Mouse (Mus musculus) forebrain, postnatal 0 days (tissue): Measurements from ENCODE around the gene Tnni3k. TPM values are rescaled to one million over a fixed set of nuclear protein-coding genes. Genes with fewer than 3 reads are reported as not detected.

Experiments
- ATAC-seq: fragments of 200-750 bp; cut with Nextera tagmentation; 2 replicates; pipeline ENCODE4 v1.8.0; 2017; ENCODE audit warnings: mild to moderate bottlenecking, moderate library complexity
- DNase-seq: peaks from one replicate; pipeline ENCODE4 v3.0.0-alpha.2; 2015
- H3K27ac ChIP-seq: fragments of 300-500 bp; sonication (generic); 2 replicates; pipeline ENCODE4 v1.5.1; 2014; ENCODE audit warnings: low read depth, mild to moderate bottlenecking, antibody characterized with exemption, low read length, moderate library complexity, mixed read lengths
- H3K27me3 ChIP-seq: fragments of 300-500 bp; sonication (generic); 2 replicates; pipeline ENCODE4 v1.6.1; 2014; ENCODE audit warnings: mild to moderate bottlenecking, low read length, mixed read lengths; ENCODE audit not compliant: insufficient read depth
- H3K36me3 ChIP-seq: fragments of 300-500 bp; sonication (generic); 2 replicates; pipeline ENCODE4 v1.6.1; 2014; ENCODE audit warnings: mild to moderate bottlenecking, moderate library complexity; ENCODE audit not compliant: insufficient read depth
- H3K4me1 ChIP-seq: fragments of 300-500 bp; sonication (generic); 2 replicates; pipeline ENCODE4 v1.6.1; 2014; ENCODE audit warnings: antibody characterized with exemption; ENCODE audit not compliant: insufficient read depth
- H3K4me2 ChIP-seq: fragments of 300-500 bp; sonication (generic); 2 replicates; pipeline ENCODE4 v1.6.1; 2014; ENCODE audit warnings: low read depth, mild to moderate bottlenecking, moderate library complexity
- H3K4me3 ChIP-seq: fragments of 300-500 bp; sonication (generic); 2 replicates; pipeline ENCODE4 v1.5.1; 2014; ENCODE audit warnings: low read depth, low read length, mixed read lengths
- H3K9ac ChIP-seq: fragments of 300-500 bp; sonication (generic); 2 replicates; pipeline ENCODE4 v1.6.1; 2014; ENCODE audit warnings: mild to moderate bottlenecking
- H3K9me3 ChIP-seq: fragments of 300-500 bp; sonication (generic); 2 replicates; pipeline ENCODE4 v1.6.1; 2016; ENCODE audit warnings: low read length
- CTCF ChIP-seq: sonication (generic); IDR thresholded peaks from 2 replicates; pipeline ENCODE4 v1.5.1; 2016; ENCODE audit warnings: antibody characterized with exemption, control low read depth, low read depth
- WGBS: fragments of 180-500 bp; shearing (Covaris S2); extraction: QIAGEN DNeasy Blood & Tissue Kit; methylation state at CpG from one replicate; pipeline ENCODE4 v1.1.7; 2014; 5-methylcytosine and 5-hydroxymethylcytosine counted together
- polyA plus RNA-seq: library from polyadenylated mRNA; unstranded; fragments of >200 nt; fragmentation: Nextera tagmentation; extraction: Ambion mirVana; gene quantifications from 2 replicates; pipeline ENCODE4 v1.2.1, GENCODE M21; 2015
- total RNA-seq: library from RNA; depleted of rRNA; stranded (reverse); fragments of >200 nt; gene quantifications from 2 replicates; pipeline ENCODE4 v1.2.3, GENCODE M21; 2014

The Tnni3k gene
- total and polyA plus RNA-seq, 2 experiments from 2014 or later = 0.05 to 0.10 TPM

- no peak overlapping the region for H3K4me2 ChIP-seq
- H3K4me3 ChIP-seq = no peak overlapping the region
- no peak overlapping the region for H3K9ac ChIP-seq
- no peak for DNase-seq
- no peak for ATAC-seq
- 0 out of 2 replicates have a peak, but pooled peaks cover 3% of the 10 kb centered on the region for H3K4me1 ChIP-seq
- H3K9me3 ChIP-seq = no peaks in the 10 kb centered on the region
- no peaks in the 10 kb centered on the region for H3K36me3 ChIP-seq
- no peak overlapping the region for H3K27ac ChIP-seq
- no peaks in the 10 kb centered on the region for H3K27me3 ChIP-seq
- WGBS = 77% methylated on average over 2 of the region's 2 CpGs
- TF ChIP-seq CTCF = no peak
These were observed 175.7 kb downstream of the Tnni3k start for GRCm38 (mm10) chr3:154879515-154879914.

DNA sequence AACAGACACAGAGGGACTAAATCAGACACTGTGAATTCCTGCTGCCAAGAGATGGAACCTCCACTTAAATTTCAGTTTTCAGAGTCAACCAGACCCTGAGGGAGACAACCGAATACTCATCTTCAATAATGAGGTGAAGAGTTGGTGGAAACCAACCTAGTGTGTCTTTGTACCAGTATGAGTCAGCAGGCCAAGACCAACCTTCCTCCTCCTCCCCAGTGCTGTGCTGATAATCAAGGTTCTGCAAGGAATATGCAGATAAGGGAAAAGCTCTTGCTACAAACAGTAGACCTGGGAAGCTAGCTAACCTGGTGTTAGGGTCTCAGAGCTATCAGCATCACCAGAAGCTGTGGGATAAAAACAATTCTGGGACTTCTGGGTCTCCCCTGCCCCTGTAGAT is 176.1 kb downstream of the Tnni3k start:
- no peak overlapping the region for H3K9ac ChIP-seq
- no peak overlapping the region for H3K27ac ChIP-seq
- WGBS = 97% methylated on average over 1 of the region's 1 CpGs
- DNase-seq (no peak), ATAC-seq (no peak)
- H3K9me3 ChIP-seq = no peaks in the 10 kb centered on the region
- H3K4me2 ChIP-seq = no peak overlapping the region
- H3K27me3 ChIP-seq = no peaks in the 10 kb centered on the region
- no peak overlapping the region for H3K4me3 ChIP-seq
- H3K36me3 ChIP-seq = no peaks in the 10 kb centered on the region
- H3K4me1 ChIP-seq = 0 out of 2 replicates have a peak, but pooled peaks cover 3% of the 10 kb centered on the region
- TF ChIP-seq CTCF = no peak

DNA sequence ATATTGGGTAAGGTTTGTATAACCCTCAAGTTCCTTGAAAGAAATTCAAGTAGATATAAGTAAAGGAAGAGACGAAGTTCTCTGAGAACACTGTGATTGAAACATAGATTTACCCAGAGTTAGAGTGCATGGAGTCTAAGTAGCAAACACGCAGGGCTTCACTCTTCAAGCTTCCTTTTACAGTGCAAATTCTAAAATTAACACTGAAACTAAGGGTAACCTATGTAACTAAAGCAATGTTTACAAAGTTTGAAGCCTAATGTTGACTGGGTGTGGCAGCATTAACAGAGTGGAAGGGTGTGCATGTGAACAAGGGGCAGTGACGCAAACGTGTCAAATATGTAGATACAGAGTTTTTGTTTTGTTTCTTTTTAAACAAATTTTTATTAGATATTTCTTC is 186.4 kb downstream of the Tnni3k start:
- Histone ChIP-seq H3K4me2 (no peak overlapping the region), H3K4me1 (no peaks in the 10 kb centered on the region), H3K27me3 (no peaks in the 10 kb centered on the region), H3K9me3 (no peaks in the 10 kb centered on the region), H3K36me3 (no peaks in the 10 kb centered on the region), H3K27ac (no peak overlapping the region), H3K4me3 (no peak overlapping the region), H3K9ac (no peak overlapping the region)
- no peak for TF ChIP-seq CTCF
- ATAC-seq (no peak), DNase-seq (no peak)
- WGBS = 94% methylated on average over 4 of the region's 4 CpGs

- no peaks in the 10 kb centered on the region for H3K4me1 ChIP-seq
- 23% methylated on average over 6 of the region's 6 CpGs for WGBS
- H3K27ac ChIP-seq = no peak overlapping the region
- DNase-seq = no peak
- TF ChIP-seq CTCF = no peak
- no peak overlapping the region for H3K4me3 ChIP-seq
- H3K27me3 ChIP-seq = no peaks in the 10 kb centered on the region
- no peak overlapping the region for H3K9ac ChIP-seq
- no peak for ATAC-seq
- no peaks in the 10 kb centered on the region for H3K9me3 ChIP-seq
- no peaks in the 10 kb centered on the region for H3K36me3 ChIP-seq
- H3K4me2 ChIP-seq = no peak overlapping the region
These were observed 193.3 kb downstream of the Tnni3k start for GRCm38 (mm10) chr3:154861921-154862320.

DNA sequence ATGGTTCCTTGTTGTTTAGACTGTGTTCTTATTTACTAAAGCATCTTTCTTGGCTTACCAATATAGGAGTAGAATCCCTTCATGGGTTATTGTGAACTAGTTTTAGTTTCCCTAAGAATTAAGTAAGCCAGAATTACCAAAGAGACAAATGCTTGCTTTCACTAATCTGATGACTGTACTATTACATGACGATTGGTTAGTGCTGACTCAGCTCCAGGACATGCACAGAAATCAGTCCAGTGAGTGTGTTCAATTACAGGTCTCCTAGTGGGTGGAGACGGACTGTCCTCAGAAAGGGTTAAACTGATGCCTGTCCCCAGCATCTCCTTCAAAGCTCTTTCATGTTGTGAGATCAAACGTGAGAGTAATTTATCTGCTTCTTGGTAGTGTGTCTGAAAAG is 195.5 kb downstream of the Tnni3k start:
- Histone ChIP-seq H3K9ac (no peak overlapping the region), H3K27ac (no peak overlapping the region), H3K9me3 (no peaks in the 10 kb centered on the region), H3K27me3 (no peaks in the 10 kb centered on the region), H3K4me3 (no peak overlapping the region), H3K36me3 (no peaks in the 10 kb centered on the region), H3K4me2 (no peak overlapping the region), H3K4me1 (no peaks in the 10 kb centered on the region)
- TF ChIP-seq CTCF = no peak
- no peak for DNase-seq
- WGBS = 47% methylated on average over 3 of the region's 3 CpGs
- ATAC-seq = no peak

DNA sequence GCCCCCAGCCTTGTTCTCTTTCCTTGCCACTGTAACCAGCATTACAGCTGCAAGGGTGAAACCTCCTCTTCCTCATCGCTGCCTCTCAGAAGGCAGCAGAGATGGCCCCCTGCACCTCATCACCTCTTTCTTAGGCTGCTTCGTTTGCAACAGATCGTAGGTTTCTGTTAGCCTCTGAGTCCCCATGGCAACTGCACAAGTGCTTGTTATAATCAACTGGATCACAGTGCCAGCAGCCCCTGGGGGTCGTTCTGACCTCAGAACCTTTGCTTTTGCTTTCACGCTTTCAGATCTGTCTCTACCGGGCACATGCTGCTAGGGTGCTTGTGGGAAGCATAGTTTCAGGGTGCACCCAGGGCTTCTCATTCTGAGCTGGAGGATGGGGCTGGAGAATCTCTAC is 201.9 kb downstream of the Tnni3k start:
- Histone ChIP-seq H3K36me3 (no peaks in the 10 kb centered on the region), H3K4me3 (no peak overlapping the region), H3K4me2 (peak overlapping the region; percentile 8; the same call in 1 of the 2 replicates), H3K4me1 (peaks cover 6% of the 10 kb centered on the region; the same call in 1 of the 2 replicates), H3K9me3 (no peaks in the 10 kb centered on the region), H3K27me3 (no peaks in the 10 kb centered on the region), H3K27ac (peak overlapping the region; percentile 21; the same call in 1 of the 2 replicates), H3K9ac (no peak overlapping the region)
- no peak for TF ChIP-seq CTCF
- ATAC-seq = peak; percentile 66
- WGBS = 21% methylated on average over 6 of the region's 6 CpGs
- peak; percentile 27 for DNase-seq

GRCm38 (mm10) chr3:154852281-154852680 is 202.9 kb downstream of the Tnni3k start:
- WGBS = 37% methylated on average over 3 of the region's 3 CpGs

DNA sequence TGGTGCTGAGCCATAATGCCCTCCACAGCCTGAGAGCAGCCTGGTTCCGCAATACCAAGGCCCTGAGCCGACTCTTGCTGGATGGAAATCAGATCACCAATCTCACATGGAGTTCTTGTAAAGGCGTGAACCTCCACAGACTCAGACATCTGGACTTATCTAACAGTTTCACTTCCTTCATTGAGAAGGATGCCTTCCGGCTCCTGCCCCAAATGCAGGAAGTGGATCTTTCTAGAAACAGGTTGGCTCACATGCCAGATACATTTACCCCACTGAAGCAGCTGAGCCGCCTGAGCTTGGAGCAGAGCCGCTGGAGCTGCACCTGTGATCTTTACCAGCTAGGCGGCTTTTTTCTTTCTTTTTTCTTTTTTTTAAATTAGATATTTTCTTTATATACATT is 213.0 kb downstream of the Tnni3k start:
- Histone ChIP-seq H3K27me3 (no peaks in the 10 kb centered on the region), H3K9me3 (no peaks in the 10 kb centered on the region), H3K4me3 (no peak overlapping the region), H3K4me2 (no peak overlapping the region), H3K4me1 (no peaks in the 10 kb centered on the region), H3K36me3 (no peaks in the 10 kb centered on the region), H3K27ac (no peak overlapping the region), H3K9ac (no peak overlapping the region)
- no peak for TF ChIP-seq CTCF
- 92% methylated on average over 7 of the region's 7 CpGs for WGBS
- no peak for ATAC-seq
- DNase-seq = no peak

More at GRCm38 (mm10) chr3:154852281-154852680, 202.9 kb downstream of the Tnni3k start:
- no peaks in the 10 kb centered on the region for H3K9me3 ChIP-seq
- no peak overlapping the region for H3K9ac ChIP-seq
- DNase-seq (no peak), ATAC-seq (no peak)
- H3K27me3 ChIP-seq = no peaks in the 10 kb centered on the region
- H3K4me3 ChIP-seq = no peak overlapping the region
- no peak; the same call in 1 of the 2 replicates for TF ChIP-seq CTCF
- H3K4me1 ChIP-seq = peaks cover 6% of the 10 kb centered on the region; the same call in 1 of the 2 replicates
- no peak overlapping the region for H3K4me2 ChIP-seq
- H3K27ac ChIP-seq = no peak overlapping the region
- H3K36me3 ChIP-seq = no peaks in the 10 kb centered on the region
